Mouse (Mus musculus): ENCODE data around the gene 5730455P16Rik. TPM values are rescaled to one million over a fixed set of nuclear protein-coding genes. Genes with fewer than 3 reads are reported as not detected.

Gene 5730455P16Rik
- total RNA-seq, 2 experiments from 2014 or later = 44.4 to 49.1 TPM

Other genes with a start within 250 kb of the 5730455P16Rik start
- 10 to 100 TPM; 11.3 to 12.7 TPM for gene Tefm, start 235.9 kb downstream of the 5730455P16Rik start, total RNA-seq (2021)
- 10 to 100 TPM; 10.3 to 11.0 TPM for gene Adap2, start 223.9 kb downstream of the 5730455P16Rik start, total RNA-seq (2021)
- 1 to 10 TPM; 3.5 to 4.6 TPM for gene Rnf135, start 194.2 kb downstream of the 5730455P16Rik start, total RNA-seq (2021)
- gene Rhot1, start 169.0 kb downstream of the 5730455P16Rik start, total RNA-seq (2021) = 10 to 100 TPM; 61.6 to 64.6 TPM
- 10 to 100 TPM; 28.0 to 28.9 TPM for gene Rhbdl3, start 77.1 kb downstream of the 5730455P16Rik start, total RNA-seq (2021)
- 100 to 1,000 TPM; 162 to 167 TPM for gene Zfp207, start 5.2 kb upstream of the 5730455P16Rik start, total RNA-seq (2021)
- 100 to 1,000 TPM; 102 to 109 TPM for gene Psmd11, start 50.6 kb upstream of the 5730455P16Rik start, total RNA-seq (2021)
- 100 to 1,000 TPM; 233 to 258 TPM for gene Cdk5r1, start 99.0 kb upstream of the 5730455P16Rik start, total RNA-seq (2021)